Mouse (Mus musculus) adrenal gland, adult 2 months (tissue): ENCODE measurements around the gene Ankrd24. TPM values are rescaled to one million over a fixed set of nuclear protein-coding genes. Genes with fewer than 3 reads are reported as not detected.

Experiments used
- DNase-seq: peaks from one replicate; pipeline ENCODE4 v3.0.0; 2021
- long read RNA-seq: library from polyadenylated mRNA; stranded (forward); transcript quantifications from one replicate; pipeline ENCODE4 v2.0.0, GENCODE M21; 2021
- polyA plus RNA-seq: library from polyadenylated mRNA; depleted of rRNA; stranded (reverse); fragments of >200 nt; gene quantifications from 2 replicates; pipeline ENCODE4 v1.2.3, GENCODE M21; 2012; rRNA removed
- total RNA-seq, 2 experiments: library from RNA; stranded (reverse); gene quantifications; 2 replicates each; pipeline ENCODE4 v1.2.3; 2021

Gene Ankrd24
- total RNA-seq (10 to 100 TPM; 20.0 to 23.7 TPM), polyA plus RNA-seq (91.0 and 112 TPM in 2 replicates)
- long read RNA-seq, partial matches to known transcripts, result 2 of 5 reads
- long read RNA-seq, other reads (novel, unspliced or antisense), result 2 of 5 reads

DNA sequence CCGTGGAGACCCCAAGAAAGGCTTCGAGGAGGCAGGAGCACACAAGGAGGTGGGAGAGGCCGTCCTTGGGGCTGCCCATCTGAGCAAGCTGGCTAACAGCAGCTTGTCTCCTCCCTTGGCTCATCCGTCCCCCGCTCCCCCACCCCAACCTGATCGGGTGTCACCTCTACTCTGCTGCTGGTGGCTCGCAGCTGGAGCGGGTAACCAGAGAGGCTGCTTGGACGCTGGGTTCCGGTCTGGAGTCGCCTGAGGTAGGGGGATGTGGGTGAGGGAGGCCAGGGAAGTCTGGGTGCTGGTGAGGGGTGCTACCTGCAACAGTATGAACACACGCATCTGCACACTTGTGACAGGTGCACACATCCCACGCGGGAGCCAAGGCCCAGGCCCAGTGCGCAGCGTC lies at the start of gene Ankrd24:
Gene Ankrd24 (plus strand): TSS at position 151 of the 400 bp plus-strand sequence.
- no peak for DNase-seq

DNA sequence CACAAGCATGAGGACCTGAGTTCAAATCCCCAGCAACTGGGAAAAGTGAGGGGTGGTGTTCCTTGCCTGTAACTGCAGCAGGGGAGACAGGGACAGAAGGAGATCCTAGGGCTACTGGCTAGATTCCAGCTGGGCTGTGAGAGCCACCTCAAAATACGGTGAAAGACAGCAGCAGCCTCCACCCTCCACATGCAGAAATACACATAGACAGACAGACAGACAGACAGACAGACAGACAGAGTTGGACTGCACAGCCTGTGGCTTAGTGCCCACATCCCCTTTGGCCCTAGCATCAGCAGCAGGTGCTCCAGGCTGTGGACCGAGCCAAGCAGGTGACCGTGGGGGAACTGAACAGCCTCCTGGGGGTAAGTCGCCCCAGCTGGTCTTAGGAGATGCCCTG lies 48.4 kb upstream of the Ankrd24 start:
- DNase-seq, result no peak

DNA sequence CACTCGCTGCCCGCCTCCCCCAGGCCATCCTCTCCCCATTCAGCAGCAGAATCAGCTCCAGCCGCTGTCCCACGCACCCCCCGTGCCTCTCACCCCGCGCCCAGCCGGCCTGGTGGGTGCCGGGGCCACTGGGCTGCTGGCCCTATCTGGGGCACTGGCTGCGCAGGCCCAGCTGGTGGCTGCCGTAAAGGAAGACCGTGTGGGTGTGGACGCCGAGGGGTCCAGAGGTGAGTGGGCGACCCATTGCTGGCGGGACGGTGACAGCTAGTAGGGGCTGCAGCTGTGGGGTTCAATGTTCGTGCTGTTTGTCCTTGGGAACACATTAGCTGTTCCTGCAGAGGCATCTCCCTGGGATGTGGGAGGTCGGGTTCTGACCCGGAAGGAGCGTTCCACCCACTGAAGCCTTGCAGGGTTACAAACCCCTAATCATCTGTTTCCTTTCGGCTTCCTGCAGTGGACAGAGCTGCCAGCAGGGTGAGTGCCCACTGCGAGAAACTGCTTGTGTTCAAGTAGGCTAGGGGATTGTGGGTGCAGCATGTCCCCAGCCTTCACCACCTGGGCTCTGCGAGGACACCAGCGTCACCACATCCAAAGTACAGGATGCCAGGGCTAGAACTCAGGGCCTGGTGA lies 47.8 kb upstream of the Ankrd24 start:
- DNase-seq, result no peak

DNA sequence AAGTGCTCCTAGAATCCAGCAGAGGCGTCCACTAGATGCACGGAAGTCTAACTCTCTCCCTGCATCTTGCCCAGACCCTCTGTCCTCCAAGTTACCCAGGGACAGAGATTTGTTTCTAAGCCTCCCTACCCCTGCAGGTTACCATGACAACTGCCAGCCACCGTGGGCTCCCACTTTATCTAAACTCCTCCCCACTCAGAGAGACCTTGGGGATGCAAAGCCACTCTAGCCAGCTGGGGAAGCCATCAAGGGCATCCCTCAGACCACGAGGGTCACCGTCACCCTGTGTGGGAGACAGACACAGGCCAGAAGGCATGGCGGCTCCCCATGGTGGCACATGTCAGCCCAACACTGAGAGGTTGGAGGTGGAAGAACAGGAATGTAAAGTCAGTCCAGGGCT lies 45.0 kb upstream of the Ankrd24 start:
- DNase-seq, result no peak

DNA sequence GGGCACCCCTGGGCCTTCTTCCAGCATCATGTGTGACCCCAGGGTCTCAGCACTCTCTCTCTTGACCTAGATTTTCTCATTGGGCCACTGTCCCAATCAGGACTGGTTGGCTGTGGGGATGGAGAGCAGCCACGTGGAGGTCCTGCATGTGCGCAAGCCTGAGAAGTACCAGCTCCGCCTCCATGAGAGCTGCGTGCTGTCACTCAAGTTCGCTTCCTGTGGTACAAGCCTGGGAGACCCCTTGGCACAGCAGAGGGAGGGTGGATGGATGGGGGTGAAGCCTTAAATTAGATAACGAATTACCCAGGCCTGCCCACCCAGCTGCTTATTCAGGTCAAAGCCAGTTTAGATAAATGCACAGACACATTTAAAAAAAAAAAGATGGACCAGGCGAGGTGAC lies 39.6 kb upstream of the Ankrd24 start:
- DNase-seq, result no peak

DNA sequence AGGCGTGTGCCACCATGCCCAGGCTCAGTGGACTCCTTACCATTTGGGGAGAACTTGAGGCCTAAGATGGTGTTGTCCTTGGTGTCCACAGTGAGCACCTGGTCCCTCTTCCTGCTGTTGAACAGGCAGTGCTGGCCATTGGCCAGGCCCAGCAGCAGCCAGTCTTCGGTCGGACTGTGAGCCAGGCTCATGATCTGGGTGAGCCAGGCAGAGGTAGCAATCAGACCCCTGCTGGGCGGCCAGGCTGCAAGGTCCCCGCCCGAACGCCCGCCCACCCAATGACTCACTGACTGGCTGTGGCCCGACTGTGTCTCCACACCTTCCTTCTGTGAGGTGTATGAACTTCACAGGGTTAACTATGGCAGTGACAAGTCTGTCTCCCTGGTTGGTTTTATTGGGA lies 36.5 kb upstream of the Ankrd24 start:
- no peak for DNase-seq

DNA sequence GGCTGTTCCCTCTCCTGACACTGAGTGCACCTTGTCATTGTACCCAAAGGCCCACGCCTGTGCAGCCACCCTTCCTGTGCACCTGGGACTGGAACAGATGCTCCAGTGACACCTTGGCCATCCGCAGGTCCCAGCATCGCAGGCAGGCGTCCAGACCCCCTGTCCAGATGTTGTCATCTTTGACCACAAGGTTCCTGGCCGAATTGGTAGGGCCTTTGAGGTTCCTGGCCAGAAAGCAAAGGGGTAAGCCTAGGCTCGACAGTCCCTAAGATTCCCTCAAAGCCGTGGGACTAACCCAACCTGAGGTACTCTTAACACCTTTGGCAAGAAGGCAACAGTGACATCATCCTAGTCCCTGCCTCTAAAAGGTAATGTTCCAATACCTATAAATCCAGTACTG lies 35.7 kb upstream of the Ankrd24 start:
- no peak for DNase-seq

DNA sequence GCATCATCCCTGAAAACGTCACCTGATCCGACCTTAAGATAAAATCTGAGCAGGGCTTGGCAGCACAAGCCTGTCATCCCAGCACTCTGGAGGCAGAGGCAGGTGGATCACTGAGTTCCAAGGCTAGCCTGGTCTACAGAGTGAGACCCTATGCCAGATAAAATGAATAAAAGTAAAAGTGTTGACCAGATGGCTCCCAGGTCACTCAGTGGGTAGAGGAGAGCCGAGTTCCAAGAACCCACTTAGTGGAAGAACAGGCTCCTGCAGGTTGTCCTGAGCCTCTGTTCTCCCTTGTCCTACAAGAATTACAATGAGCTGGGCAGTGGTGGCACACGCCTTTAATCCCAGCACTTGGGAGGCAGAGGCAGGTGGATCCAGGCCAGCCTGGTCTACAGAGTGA lies 35.1 kb upstream of the Ankrd24 start:
- DNase-seq, result no peak

DNA sequence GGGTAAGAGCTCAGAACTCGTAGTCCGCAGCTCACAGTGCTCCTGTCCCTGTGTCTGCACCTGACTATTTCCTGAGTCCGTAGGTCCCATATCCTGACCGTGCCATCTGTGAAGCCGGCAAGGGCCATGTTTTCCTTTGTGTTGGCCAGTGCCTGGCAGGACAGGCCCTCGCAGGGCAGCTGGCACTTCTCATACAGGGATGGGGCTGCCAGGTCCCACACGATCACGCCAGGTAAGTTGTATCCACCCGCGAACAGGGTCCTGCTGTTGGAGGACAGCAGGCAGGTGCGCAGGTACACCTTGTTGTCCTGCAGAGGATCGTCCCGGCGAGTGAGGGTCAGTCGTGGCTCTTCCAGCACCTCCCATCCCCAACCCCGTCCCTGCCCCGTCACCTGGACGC lies 34.4 kb upstream of the Ankrd24 start:
- DNase-seq, result no peak

DNA sequence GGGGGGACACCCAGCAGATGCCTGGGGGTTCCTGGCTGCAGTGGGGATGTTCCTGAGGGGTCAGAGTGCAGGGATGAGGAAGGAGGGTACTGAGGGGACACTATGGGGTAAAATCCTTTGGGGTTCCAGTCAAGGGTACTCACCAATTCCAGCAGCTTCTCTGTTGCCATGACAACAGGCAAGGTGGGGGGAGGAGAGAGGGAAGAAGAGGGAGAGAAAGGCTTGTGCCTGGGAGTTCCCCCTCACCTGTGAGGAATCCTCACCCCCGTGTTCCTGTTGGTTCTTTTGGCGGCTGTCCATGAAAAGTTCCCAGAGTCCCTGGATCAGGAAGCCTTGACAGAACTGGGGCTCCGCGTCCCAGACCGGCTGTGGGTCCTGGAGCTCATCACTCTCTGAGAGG lies 32.7 kb upstream of the Ankrd24 start:
- no peak for DNase-seq

DNA sequence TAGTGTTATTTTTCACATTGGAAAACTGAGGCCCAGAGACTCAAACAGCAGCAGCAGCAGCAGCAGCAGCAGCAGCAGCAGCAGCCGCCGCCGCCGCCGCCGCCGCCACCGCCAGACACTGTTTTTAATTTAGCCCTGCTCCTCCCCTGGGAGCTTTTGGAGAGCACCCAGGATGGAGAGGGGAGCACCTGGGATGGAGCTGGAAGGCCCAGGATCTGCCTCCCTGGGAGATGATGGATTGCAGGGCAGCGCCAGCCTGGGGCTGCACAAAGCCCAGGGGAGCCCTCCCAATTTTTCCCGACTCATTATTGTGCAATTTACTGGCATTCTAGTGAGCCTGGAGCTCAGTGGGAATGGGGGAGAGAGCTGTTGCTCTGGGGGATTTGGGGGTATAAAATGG lies 31.7 kb upstream of the Ankrd24 start:
- peak; percentile 69 for DNase-seq

DNA sequence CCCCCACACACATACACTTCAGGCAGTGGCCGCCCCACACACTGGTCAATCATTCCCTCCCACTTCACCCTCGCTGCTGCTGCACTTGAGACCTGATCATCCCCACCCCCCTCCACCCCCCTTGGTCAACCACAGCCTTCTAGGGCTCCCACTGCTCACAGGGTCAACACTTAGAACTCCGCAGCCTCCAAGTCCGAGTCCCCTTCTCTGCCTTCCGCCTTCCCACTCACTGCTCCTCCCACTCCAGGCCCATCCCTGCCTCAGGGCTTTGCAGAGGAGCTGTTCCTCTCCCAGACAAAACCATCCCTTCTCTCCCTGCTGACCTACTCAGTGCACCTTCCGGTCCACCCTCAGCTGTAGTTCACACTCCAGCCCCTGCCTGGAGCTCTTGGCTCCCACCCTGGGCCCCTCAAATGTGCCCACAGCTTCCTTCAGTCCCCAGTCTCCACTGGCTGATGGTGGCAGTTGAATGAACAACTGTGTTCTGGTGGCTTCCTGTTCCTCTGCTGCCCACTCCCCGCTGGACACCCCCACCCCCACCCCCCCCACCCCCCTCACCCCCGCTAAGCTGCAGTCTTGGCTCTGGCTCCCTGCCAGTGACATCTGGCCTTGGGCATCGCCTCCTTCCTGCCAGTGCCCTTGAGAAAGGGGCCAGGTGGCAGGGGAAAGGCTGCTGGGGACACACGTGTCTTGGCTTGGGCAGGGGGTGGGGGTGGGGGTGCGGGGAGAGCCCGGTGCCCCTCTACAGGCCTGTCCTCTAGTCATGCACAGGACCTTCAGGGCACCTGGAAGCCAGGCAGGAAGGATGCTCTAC lies 31.0 kb upstream of the Ankrd24 start:
- DNase-seq, result peak; percentile 79

DNA sequence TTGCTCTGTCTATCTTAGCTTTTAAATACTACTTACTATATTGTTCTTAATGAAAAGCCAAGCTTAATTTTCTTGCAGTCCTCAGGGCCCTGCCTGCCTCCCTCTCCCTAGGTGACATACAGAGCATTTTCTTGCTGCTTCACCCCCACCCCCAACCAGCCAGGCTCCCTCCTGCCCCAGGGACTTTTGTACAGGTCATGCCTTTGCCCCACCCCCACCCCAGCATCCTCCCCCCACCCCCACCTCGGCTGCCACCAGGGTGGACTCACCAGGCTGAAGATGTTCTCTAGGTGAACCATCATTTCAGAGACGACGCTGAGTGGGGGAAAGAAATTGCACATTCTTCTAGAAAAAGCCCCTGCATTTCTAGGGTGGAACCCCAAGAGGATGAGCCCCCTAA lies 30.0 kb upstream of the Ankrd24 start:
- no peak for DNase-seq

DNA sequence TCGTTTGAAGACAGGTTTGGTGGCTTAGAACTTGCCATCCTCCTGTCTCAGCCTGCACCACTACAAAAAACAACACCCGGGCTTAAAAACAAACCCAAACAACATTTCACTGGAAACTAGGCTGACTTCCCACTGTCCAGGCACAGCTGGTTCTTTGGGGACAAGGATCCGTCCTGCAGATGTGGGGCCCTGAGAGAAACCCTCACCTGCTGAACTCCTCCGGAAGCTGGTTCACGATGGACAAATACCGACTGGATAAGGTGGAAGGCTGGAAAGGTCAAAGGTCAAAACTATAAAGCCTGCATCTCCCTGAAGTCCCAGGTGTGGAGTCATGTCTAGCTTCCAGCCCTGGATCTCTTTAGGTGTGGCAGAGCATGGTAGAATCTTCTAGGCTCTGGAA lies 29.5 kb upstream of the Ankrd24 start:
- DNase-seq, result no peak

DNA sequence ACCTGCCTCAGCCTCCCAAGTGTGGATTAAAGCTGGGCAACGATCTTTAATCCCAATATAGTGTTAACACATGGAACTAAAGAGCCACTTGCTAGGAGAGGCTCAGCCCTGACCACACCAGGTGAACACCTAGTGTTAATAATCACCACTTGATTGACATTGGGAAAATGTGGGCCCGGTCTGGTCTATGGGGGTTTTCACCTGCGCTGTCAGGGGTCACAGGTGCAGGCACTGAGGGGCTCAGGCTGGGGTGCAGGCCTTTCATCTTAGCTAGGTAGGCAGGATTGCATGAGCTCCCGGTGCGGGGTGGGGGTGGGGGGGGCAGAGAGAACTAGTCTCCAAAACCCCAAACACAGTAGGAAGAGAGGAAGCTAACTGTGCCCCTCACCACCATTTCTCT lies 28.7 kb upstream of the Ankrd24 start:
- DNase-seq, result no peak

DNA sequence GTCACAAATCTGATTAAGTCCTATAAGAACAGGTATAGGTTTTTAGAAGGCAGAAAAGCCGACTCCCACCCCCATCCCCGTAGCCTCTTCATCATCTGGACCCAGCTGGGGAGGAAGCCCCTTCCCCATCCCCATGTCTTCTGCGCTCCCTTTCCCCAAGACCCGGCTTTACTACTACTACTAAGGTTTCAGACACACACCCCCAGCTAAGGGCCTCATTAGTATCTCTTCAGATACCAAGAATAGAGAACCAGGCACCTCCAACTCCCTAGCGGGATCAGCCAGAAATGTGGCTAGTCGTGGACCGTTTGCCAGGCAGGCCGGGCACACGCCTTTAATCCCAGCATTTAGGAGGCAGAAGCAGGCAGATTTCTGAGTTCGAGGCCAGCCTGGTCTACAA lies 28.2 kb upstream of the Ankrd24 start:
- DNase-seq, result no peak

DNA sequence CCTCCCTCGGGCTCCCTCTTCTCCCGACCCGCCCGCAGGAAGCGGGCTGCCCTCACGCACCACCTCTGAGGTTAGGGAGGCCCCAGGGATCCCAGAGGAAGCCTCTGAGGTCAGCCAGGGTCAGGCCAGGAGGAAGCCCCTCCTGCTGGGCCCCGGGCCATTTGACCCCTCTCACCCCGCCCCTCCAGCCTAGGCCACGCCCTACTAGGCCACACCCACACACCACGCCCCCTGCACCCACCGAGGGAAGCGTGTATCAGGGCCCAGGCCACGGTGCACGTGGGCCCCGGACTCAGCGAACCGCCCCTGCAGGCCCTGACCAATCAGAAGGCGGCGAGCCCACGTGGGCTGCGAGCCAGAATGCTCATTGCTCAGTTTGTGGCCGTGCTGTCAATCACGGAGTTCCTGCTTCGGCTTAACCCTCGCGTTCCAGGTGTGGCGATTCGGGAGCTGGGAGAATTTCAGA lies 27.6 kb upstream of the Ankrd24 start, which contains the start of gene Tle6:
Gene Tle6 (minus strand): TSS at position 336 of the 466 bp plus-strand sequence.
- peak; percentile 97 for DNase-seq

DNA sequence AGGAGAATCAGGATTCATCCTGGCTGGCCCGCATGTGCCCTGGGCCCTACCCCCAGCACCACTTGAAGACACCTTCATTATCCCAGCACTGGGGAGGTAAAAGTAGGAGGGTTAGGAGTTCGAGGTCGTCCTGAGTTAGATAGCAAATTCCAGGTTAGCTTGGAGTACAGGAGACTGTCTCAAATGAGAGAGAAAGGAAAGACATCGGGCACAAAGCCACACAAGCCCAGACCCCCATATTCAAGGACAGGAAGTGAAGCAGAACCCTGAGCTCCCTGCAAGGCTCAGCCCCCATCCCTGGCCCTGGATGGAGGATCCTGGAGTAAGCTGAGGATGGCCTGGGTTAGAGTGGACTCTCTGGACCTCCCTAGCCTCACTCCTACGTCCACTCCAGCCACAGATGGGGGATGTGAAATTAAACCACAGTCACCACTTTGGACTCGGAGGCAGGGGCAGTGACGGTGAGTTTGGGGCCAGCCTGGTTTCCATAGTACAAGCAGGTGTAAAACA lies 26.9 kb upstream of the Ankrd24 start:
- no peak for DNase-seq

DNA sequence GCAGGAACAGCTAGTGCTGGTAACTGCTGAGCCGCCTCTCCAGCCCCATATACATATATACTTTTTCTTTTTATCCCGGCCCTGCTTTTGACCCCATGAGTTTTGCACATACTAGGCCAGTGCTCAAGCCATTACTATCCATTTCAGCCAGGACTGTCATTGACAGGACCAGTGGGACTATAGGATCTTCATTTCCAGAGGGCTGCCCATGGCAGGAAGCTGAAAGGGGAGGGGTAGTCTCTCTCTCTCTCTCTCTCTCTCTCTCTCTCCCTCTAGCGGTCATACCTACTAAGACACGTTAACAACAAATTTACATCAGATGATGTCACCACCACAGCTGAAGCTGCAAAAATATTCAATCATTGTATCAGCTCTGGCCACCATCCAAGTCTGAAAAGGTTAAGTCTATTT lies 25.6 kb upstream of the Ankrd24 start:
- DNase-seq, result peak; percentile 48

DNA sequence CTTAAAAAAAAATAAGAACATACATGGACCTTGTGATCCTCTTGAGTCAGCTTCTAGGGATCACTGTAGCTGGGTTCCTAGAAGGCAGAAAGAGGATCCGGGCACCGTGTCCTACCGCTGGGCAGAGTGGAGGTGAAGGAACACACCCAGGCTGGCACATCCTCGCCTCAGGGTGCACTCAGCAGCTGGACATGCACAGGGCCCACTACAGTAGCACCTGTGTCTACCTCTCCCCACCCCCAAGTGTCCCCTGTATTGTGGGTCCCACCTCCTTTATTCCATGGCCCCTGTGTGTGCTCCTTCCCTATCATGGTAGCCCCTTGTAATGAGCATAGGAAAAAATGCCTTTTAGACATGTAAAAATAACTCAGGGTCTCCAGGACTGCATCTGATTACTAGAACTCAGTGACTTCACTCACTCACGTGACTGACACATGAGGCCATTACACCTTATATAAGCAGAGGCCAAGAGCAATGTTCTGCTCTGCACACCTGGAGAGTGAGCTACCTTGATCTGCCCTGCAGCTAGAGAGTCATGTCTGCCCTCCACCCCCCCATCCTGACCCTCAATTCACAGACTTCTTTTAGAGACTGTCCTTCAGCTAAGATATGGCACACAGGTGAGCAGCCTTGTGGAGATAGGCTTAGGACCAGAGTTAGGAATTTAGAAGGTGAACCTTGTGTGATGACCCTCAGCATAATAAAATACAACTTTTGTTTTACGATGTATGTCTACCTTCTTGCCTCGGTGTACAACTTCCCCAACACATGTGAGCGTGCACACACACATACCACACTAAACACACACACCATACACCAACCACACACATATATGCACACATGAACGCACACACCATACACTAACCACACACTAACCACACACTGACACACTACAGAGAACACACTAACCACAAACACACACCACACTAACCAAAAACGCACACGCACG lies 24.0 kb upstream of the Ankrd24 start:
- DNase-seq, result no peak

DNA sequence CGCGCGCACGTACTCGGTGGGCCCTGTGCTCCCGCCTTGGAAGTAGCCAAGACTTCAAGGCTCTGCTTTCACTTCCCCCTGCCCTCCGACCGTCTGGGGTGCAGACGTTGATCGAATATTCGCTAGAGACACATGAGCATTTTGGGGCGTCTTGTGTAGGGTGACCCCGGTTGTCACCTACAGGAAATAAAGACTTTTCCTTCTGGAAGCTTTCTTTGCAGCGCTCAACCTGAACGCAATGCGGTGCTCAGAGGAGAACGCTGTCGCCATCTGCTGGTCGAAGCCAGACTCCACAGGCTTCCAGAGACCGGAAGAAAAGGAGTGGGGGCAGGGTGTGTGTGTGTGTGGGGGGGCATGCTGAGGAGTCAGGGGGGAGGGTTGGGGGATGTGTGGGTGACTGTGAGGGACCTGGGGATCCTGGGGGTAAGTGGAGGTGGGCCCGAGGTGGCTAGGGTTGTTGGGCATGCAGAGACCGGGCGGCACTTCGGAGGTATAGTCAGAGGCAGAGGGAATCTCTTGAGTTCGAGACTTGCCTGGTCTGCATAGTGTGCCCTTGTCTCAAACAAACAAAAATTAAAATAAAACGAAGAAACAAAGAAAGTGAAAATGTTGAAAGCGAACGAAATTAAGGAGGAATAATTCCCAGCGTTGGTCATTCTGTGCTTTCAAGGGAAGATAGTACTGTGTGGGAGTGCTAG lies 23.2 kb upstream of the Ankrd24 start:
- DNase-seq, result peak; percentile 84

DNA sequence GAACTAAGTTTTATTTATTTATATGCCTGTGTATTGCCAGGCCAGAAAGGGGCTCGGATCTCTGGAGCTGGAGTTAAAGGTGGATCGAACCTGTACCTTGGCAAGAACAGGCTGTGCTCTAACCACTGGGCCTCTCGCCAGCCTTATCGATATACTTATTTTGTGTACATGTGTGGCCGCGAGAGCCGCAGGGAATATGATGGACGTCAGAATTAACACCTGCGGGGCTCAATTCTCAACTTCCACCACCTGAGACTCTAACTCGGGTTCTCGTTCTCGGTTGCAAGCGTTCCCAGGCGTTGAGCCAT lies 22.7 kb upstream of the Ankrd24 start:
- no peak for DNase-seq
